Mouse (Mus musculus) bone marrow, adult 2 months (tissue): Measurements from ENCODE around the gene Zfp715.

Source experiments
- CTCF ChIP-seq: fragments of 200-500 bp; IDR thresholded peaks from 2 replicates; pipeline ENCODE4 v1.5.1; 2011; ENCODE audit warnings: low read length, control low read depth; ENCODE audit not compliant: control insufficient read depth, insufficient read depth
- POLR2A ChIP-seq: fragments of 200-500 bp; IDR thresholded peaks from 2 replicates; pipeline ENCODE4 v1.6.1; 2011; ENCODE audit warnings: low read depth, mild to moderate bottlenecking, control low read depth, low read length, borderline replicate concordance; ENCODE audit not compliant: control insufficient read depth

GRCm38 (mm10) chr7:43358556-43358955, 45.5 kb upstream of the Zfp715 start:
- TF ChIP-seq POLR2A (no peak), CTCF (no peak)
